Mouse (Mus musculus): ENCODE measurements around the gene Nup133. TPM values are rescaled to one million over a fixed set of nuclear protein-coding genes. Genes with fewer than 3 reads are reported as not detected.

Gene Nup133
- polyA plus RNA-seq, 1 experiment, result 8.5 TPM

- 91% methylated on average over 5 of the region's 5 CpGs for WGBS
- Histone ChIP-seq H3K27me3 (ENCODE audit: control insufficient read depth, insufficient read depth, low read length) (peaks cover 5% of the 10 kb centered on the region; the same call in 1 of the 2 replicates), H3K4me3 (ENCODE audit: extremely low read depth, insufficient read depth, insufficient read length) (no peak overlapping the region), H3K4me1 (ENCODE audit: control insufficient read depth, insufficient read depth, insufficient read length) (no peaks in the 10 kb centered on the region), H3K36me3 (ENCODE audit: control insufficient read depth, insufficient read depth, low read length) (peaks cover 19% of the 10 kb centered on the region), H3K27ac (ENCODE audit: insufficient read depth, low read length) (no peak overlapping the region)
- TF ChIP-seq CTCF (IDR thresholded peaks at IDR 0.05; ENCODE audit: extremely low read depth, insufficient read depth, insufficient read length, insufficient replicate concordance), result no peak
- TF ChIP-seq POLR2A (IDR thresholded peaks at IDR 0.05; ENCODE audit: low read depth, low read length), result no peak
- no peak for DNase-seq (ENCODE audit: low read depth in 1 of 2, low spot score in 2 of 2)
Observed at GRCm38 (mm10) chr8:123898576-123898975, 50.5 kb downstream of the Nup133 start.

GRCm38 (mm10) chr8:123896774-123897173 is 52.3 kb downstream of the Nup133 start:
- Histone ChIP-seq H3K36me3 (ENCODE audit: control insufficient read depth, insufficient read depth, low read length) (peaks cover 9% of the 10 kb centered on the region), H3K4me3 (ENCODE audit: extremely low read depth, insufficient read depth, insufficient read length) (no peak overlapping the region), H3K27ac (ENCODE audit: insufficient read depth, low read length) (no peak overlapping the region), H3K27me3 (ENCODE audit: control insufficient read depth, insufficient read depth, low read length) (peaks cover 8% of the 10 kb centered on the region; the same call in 1 of the 2 replicates), H3K4me1 (ENCODE audit: control insufficient read depth, insufficient read depth, insufficient read length) (no peaks in the 10 kb centered on the region)
- no peak for DNase-seq (ENCODE audit: low read depth in 1 of 2, low spot score in 2 of 2)
- 60% methylated on average over 10 of the region's 10 CpGs for WGBS
- TF ChIP-seq POLR2A (IDR thresholded peaks at IDR 0.05; ENCODE audit: low read depth, low read length) (no peak), CTCF (IDR thresholded peaks at IDR 0.05; ENCODE audit: extremely low read depth, insufficient read depth, insufficient read length, insufficient replicate concordance) (no peak)

GRCm38 (mm10) chr8:123896366-123896761 is 52.7 kb downstream of the Nup133 start:
- TF ChIP-seq POLR2A (IDR thresholded peaks at IDR 0.05; ENCODE audit: low read depth, low read length) (no peak), CTCF (IDR thresholded peaks at IDR 0.05; ENCODE audit: extremely low read depth, insufficient read depth, insufficient read length, insufficient replicate concordance) (no peak)
- Histone ChIP-seq H3K27ac (ENCODE audit: insufficient read depth, low read length) (no peak overlapping the region), H3K4me3 (ENCODE audit: extremely low read depth, insufficient read depth, insufficient read length) (no peak overlapping the region), H3K27me3 (ENCODE audit: control insufficient read depth, insufficient read depth, low read length) (peaks cover 8% of the 10 kb centered on the region; the same call in 1 of the 2 replicates), H3K36me3 (ENCODE audit: control insufficient read depth, insufficient read depth, low read length) (peaks cover 7% of the 10 kb centered on the region; the same call in 1 of the 2 replicates), H3K4me1 (ENCODE audit: control insufficient read depth, insufficient read depth, insufficient read length) (no peaks in the 10 kb centered on the region)
- WGBS, result 68% methylated on average over 14 of the region's 14 CpGs
- DNase-seq (ENCODE audit: low read depth in 1 of 2, low spot score in 2 of 2), result no peak

- Histone ChIP-seq H3K27me3 (ENCODE audit: control insufficient read depth, insufficient read depth, low read length) (peaks cover 8% of the 10 kb centered on the region; the same call in 1 of the 2 replicates), H3K4me3 (ENCODE audit: extremely low read depth, insufficient read depth, insufficient read length) (no peak overlapping the region), H3K36me3 (ENCODE audit: control insufficient read depth, insufficient read depth, low read length) (peaks cover 6% of the 10 kb centered on the region; the same call in 1 of the 2 replicates), H3K4me1 (ENCODE audit: control insufficient read depth, insufficient read depth, insufficient read length) (no peaks in the 10 kb centered on the region), H3K27ac (ENCODE audit: insufficient read depth, low read length) (no peak overlapping the region)
- 66% methylated on average over 9 of the region's 9 CpGs for WGBS
- DNase-seq (ENCODE audit: low read depth in 1 of 2, low spot score in 2 of 2), result no peak
- TF ChIP-seq POLR2A (IDR thresholded peaks at IDR 0.05; ENCODE audit: low read depth, low read length), result no peak
- TF ChIP-seq CTCF (IDR thresholded peaks at IDR 0.05; ENCODE audit: extremely low read depth, insufficient read depth, insufficient read length, insufficient replicate concordance), result no peak
Observed at GRCm38 (mm10) chr8:123895680-123896365, 53.2 kb downstream of the Nup133 start.

- no peak for DNase-seq (ENCODE audit: low read depth in 1 of 2, low spot score in 2 of 2)
- no peak for TF ChIP-seq CTCF (IDR thresholded peaks at IDR 0.05; ENCODE audit: extremely low read depth, insufficient read depth, insufficient read length, insufficient replicate concordance)
- TF ChIP-seq POLR2A (IDR thresholded peaks at IDR 0.05; ENCODE audit: low read depth, low read length), result no peak
- no peak overlapping the region for H3K27ac ChIP-seq (ENCODE audit: insufficient read depth, low read length)
- WGBS, result 74% methylated on average over 4 of the region's 4 CpGs
- H3K4me1 ChIP-seq (ENCODE audit: control insufficient read depth, insufficient read depth, insufficient read length), result no peaks in the 10 kb centered on the region
- no peak overlapping the region for H3K4me3 ChIP-seq (ENCODE audit: extremely low read depth, insufficient read depth, insufficient read length)
- peaks cover 8% of the 10 kb centered on the region; the same call in 1 of the 2 replicates for H3K27me3 ChIP-seq (ENCODE audit: control insufficient read depth, insufficient read depth, low read length)
- peaks cover 3% of the 10 kb centered on the region; the same call in 1 of the 2 replicates for H3K36me3 ChIP-seq (ENCODE audit: control insufficient read depth, insufficient read depth, low read length)
Observed at GRCm38 (mm10) chr8:123895230-123895629, 53.8 kb downstream of the Nup133 start.

- H3K27ac ChIP-seq (ENCODE audit: insufficient read depth, low read length), result no peak within 1 kb of the TSS
- DNase-seq (ENCODE audit: low read depth in 1 of 2, low spot score in 2 of 2), result no peak
- H3K27me3 ChIP-seq (ENCODE audit: control insufficient read depth, insufficient read depth, low read length), result peaks cover 8% of the 10 kb centered on the region; the same call in 1 of the 2 replicates
- WGBS, result 30% methylated on average over 15 of the region's 15 CpGs
- H3K4me3 ChIP-seq (ENCODE audit: extremely low read depth, insufficient read depth, insufficient read length), result no peak within 1 kb of the TSS
- TF ChIP-seq POLR2A (IDR thresholded peaks at IDR 0.05; ENCODE audit: low read depth, low read length) (no peak), CTCF (IDR thresholded peaks at IDR 0.05; ENCODE audit: extremely low read depth, insufficient read depth, insufficient read length, insufficient replicate concordance) (no peak)
- no peaks in the 10 kb centered on the region for H3K4me1 ChIP-seq (ENCODE audit: control insufficient read depth, insufficient read depth, insufficient read length)
- H3K36me3 ChIP-seq (ENCODE audit: control insufficient read depth, insufficient read depth, low read length), result peaks cover 1% of the 10 kb centered on the region; the same call in 1 of the 2 replicates
Observed at GRCm38 (mm10) chr8:123894502-123895097, 54.5 kb downstream of the Nup133 start, which contains the start of gene Acta1. Acta1 (minus strand) TSS chr8:123894751.

All from spleen, adult 2 months (tissue).